ENCODE assay signal across 15 mouse cellular contexts in the genomic region with DNA sequence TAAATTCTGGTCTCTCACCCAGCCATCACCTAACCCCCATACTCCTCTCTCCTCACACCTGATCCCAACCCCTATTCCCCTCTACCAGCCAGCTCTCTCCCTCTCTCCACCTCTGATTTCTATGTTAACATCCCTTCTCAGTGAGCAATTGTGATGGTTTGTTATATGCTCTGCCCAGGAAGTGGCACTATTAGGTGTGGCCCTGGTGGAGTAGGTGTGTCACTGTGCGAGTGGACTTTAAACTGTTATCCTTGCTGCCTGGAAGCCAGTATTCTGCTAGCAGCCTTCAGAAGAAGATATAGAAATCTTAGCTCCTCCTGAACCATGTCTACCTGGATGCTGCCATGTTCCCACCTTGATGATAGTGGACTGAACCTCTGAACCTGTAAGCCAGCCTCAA.
"Had no signal": no experiment of that assay in that cellular context is flagged by ENCODE, and none has a peak within 500 bp of the region (broad histone marks: within the 10 kb centered on the region; RNA-seq: fewer than 3 reads in every experiment).

No protein-coding gene starts in this region.

- H3K4me2 ChIP-seq: lung, embryonic 14.5 days; midbrain, embryonic 11.5 days; midbrain, embryonic 13.5 days; midbrain, embryonic 15.5 days; neural tube, embryonic 12.5 days; stomach, embryonic 15.5 days had no signal

- DNase-seq: lung, adult 18-20 months; lung, embryonic 14.5 days; lung, postnatal 10 days; lung, postnatal 36 days; right cerebral cortex, postnatal 14 days; thymus, adult 18-20 months; thymus, postnatal 14 days; thymus, postnatal 36 days had no signal

- H3K36me3 ChIP-seq: midbrain, embryonic 13.5 days; midbrain, embryonic 15.5 days; neural tube, embryonic 12.5 days; stomach, embryonic 15.5 days had no signal

- H3K9me3 ChIP-seq: megakaryocyte, embryonic 14.5 days; midbrain, embryonic 13.5 days; midbrain, embryonic 15.5 days; neural tube, embryonic 12.5 days; stomach, embryonic 15.5 days had no signal

- ATAC-seq: midbrain, embryonic 13.5 days; midbrain, embryonic 15.5 days had no signal

- H3K9ac ChIP-seq: lung, embryonic 14.5 days; midbrain, embryonic 13.5 days; midbrain, embryonic 15.5 days; neural tube, embryonic 12.5 days; stomach, embryonic 15.5 days had no signal

- H3K4me3 ChIP-seq: megakaryocyte, embryonic 14.5 days; midbrain, embryonic 13.5 days; midbrain, embryonic 15.5 days; neural tube, embryonic 12.5 days; stomach, embryonic 15.5 days had no signal

- H3K4me1 ChIP-seq: megakaryocyte, embryonic 14.5 days; midbrain, embryonic 13.5 days; midbrain, embryonic 15.5 days; neural tube, embryonic 12.5 days; stomach, embryonic 15.5 days had no signal

- H3K27me3 ChIP-seq: megakaryocyte, embryonic 14.5 days; midbrain, embryonic 13.5 days; midbrain, embryonic 15.5 days; neural tube, embryonic 12.5 days; stomach, embryonic 15.5 days had no signal

- H3K27ac ChIP-seq: macrophage; midbrain, embryonic 13.5 days; midbrain, embryonic 15.5 days; neural tube, embryonic 12.5 days; stomach, embryonic 15.5 days had no signal
